Mouse (Mus musculus): ENCODE measurements around the gene Homez.

The Homez gene

GRCm38 (mm10) chr14:54866936-54867335 lies 3.8 kb downstream of the Homez start:
- no peak for DNase-seq

GRCm38 (mm10) chr14:54866268-54866667 lies 4.5 kb downstream of the Homez start:
- no peak for DNase-seq

- DNase-seq: no peak
These were observed 5.1 kb downstream of the Homez start for GRCm38 (mm10) chr14:54865626-54866025.

GRCm38 (mm10) chr14:54864313-54865036 lies 6.3 kb downstream of the Homez start:
- DNase-seq: no peak

- peak; percentile 90 for DNase-seq
These were observed 7.1 kb downstream of the Homez start for GRCm38 (mm10) chr14:54863501-54864312.

GRCm38 (mm10) chr14:54860511-54860910 lies 10.2 kb downstream of the Homez start:
- peak; percentile 60 for DNase-seq

GRCm38 (mm10) chr14:54857891-54858290 lies 12.9 kb downstream of the Homez start:
- DNase-seq: peak; percentile 81

GRCm38 (mm10) chr14:54856703-54857102 lies 14.1 kb downstream of the Homez start:
- DNase-seq: no peak

GRCm38 (mm10) chr14:54855726-54856125 lies 15.0 kb downstream of the Homez start:
- DNase-seq: no peak

- DNase-seq: no peak
These were observed 27.3 kb downstream of the Homez start for GRCm38 (mm10) chr14:54843461-54843860.

GRCm38 (mm10) chr14:54823716-54824115 lies 47.0 kb downstream of the Homez start:
- DNase-seq: peak; percentile 19

- no peak for DNase-seq
These were observed 48.5 kb downstream of the Homez start for GRCm38 (mm10) chr14:54822301-54822700.

- DNase-seq: peak; percentile 61
These were observed 53.0 kb downstream of the Homez start for GRCm38 (mm10) chr14:54817791-54818190.

GRCm38 (mm10) chr14:54815737-54816136 lies 55.0 kb downstream of the Homez start:
- DNase-seq: no peak

GRCm38 (mm10) chr14:54813991-54814390 lies 56.8 kb downstream of the Homez start, which contains the start of gene Rnf212b:
TSS of gene Rnf212b (plus strand) at chr14:54814141.
- DNase-seq: no peak

GRCm38 (mm10) chr14:54809668-54810033 lies 61.1 kb downstream of the Homez start:
- no peak for DNase-seq

GRCm38 (mm10) chr14:54808718-54809667 lies 61.8 kb downstream of the Homez start:
- no peak for DNase-seq

GRCm38 (mm10) chr14:54806124-54806523 lies 64.6 kb downstream of the Homez start:
- DNase-seq: no peak
